Mouse (Mus musculus): ENCODE measurements around the gene Fads1.

DNA sequence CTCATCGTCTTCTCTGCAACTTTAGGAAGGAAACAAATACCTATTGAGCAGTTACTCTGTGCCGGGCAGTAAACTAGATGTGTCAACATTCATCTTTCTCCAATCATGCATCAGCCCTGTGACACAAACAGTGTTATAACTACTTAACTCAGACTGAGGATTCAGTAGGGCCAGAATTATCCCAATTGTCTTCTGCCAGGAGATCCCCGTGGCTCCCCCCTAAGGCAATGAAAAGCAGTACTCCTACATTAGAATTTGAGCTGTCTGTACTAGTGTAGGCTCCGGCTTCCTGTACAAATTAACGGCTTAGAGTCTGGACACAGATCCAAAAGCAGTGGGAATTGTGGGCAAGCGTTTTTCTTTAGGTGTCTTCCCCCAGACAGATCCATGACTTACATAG lies 22.4 kb downstream of the Fads1 start:
- TF ChIP-seq CTCF (IDR thresholded peaks at IDR 0.05; ENCODE audit: control insufficient read depth, insufficient read depth, insufficient read length), result no peak
- no peak for TF ChIP-seq CEBPB (IDR thresholded peaks at IDR 0.05; ENCODE audit: low read depth)
- TF ChIP-seq FOSL1 (IDR thresholded peaks at IDR 0.05; ENCODE audit: insufficient read depth, low read length, poor library complexity, severe bottlenecking), result no peak
- no peak for TF ChIP-seq MAX (IDR thresholded peaks at IDR 0.05)
- TF ChIP-seq MYOG (IDR thresholded peaks at IDR 0.05; ENCODE audit: control insufficient read depth, extremely low read depth, insufficient read length), result no peak
- TF ChIP-seq USF1 (IDR thresholded peaks at IDR 0.05; ENCODE audit: low read depth), result no peak
